Mouse (Mus musculus) kidney, adult 11 months (tissue): ENCODE data around the gene Prkacb.

Experiments used
- DNase-seq: peaks from one replicate; pipeline ENCODE4 v3.0.0; 2022

The Prkacb gene

DNA sequence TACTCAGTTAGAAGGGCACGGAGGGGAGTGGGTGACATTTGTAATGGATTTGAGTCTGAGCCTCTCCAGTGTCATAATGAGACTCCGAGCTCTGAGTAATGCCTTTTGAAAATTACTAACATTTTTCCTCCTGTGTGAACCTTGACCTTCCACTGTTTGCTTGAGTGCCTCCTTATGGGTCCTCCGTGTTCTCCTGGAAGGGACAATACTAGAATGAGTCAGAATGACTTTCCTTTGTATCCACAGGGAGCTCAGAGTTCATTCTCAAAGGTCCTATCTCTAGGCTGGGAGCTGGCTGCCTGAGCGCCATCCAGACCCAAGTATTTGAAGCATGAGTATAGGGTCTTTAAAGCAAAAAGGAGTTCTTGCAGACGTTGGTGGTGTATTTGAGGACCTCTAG is 94.5 kb downstream of the Prkacb start:
- DNase-seq, result no peak

DNA sequence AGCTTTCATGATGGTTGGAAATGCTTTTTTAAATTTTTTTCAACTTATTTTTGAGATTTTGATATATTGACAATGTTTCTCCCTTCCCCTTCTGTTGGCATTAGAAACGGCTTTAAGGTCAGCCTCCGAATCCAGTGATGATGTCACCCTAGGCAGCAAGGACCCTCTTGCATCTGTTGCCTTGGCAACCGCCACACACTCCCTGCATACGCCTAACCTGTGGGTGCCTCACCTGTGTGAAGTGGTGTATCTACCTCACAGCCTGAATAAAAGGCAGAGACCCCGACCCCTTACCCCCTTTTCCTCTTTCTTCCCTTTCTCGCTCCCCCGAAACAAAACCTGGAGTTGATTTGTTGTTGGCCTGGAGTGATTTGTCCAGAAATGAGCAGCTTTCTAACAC is 100.5 kb downstream of the Prkacb start:
- no peak for DNase-seq

DNA sequence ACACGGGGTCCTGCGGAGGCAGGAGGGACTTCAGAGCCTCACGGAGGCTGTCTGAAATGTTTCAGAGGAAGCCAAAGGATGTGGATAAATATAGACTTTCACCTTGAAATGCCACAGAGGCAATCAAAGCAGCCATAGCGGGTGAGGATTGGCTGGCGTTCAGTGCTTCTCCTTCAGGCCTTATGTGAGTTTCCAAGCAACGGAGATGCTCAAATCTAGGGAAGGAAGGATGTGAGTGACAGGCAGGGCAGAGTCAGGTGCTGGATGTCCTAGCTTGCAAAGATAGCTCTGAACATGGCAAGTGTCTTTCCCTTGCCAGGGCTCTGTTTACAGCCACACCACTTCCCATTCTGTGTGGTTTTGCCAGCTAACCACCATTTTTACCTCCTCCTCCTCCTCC is 101.2 kb downstream of the Prkacb start:
- DNase-seq, result no peak

- no peak for DNase-seq
Observed at GRCm38 (mm10) chr3:146711084-146711483, 101.7 kb downstream of the Prkacb start.

DNA sequence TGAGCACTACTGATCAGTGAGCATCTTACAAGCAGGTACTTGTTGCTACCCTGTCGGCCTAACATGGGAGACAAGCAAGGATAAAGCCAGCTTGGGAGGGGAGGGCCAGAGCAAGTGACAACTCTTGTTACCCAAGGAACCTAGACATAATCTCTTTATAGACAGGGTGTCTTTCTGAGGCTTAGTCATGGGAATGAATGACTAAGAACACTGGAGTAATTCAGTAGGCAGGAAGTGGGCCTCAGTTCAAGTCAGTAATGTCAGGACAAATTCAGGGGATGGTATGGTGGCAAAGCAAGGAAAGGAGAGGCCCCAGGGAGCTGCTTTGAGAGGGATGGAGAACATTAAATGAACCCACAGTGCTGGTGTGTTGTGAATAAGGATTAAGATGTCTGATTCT is 103.7 kb downstream of the Prkacb start:
- DNase-seq, result no peak

GRCm38 (mm10) chr3:146708381-146708780 is 104.4 kb downstream of the Prkacb start:
- DNase-seq, result no peak

DNA sequence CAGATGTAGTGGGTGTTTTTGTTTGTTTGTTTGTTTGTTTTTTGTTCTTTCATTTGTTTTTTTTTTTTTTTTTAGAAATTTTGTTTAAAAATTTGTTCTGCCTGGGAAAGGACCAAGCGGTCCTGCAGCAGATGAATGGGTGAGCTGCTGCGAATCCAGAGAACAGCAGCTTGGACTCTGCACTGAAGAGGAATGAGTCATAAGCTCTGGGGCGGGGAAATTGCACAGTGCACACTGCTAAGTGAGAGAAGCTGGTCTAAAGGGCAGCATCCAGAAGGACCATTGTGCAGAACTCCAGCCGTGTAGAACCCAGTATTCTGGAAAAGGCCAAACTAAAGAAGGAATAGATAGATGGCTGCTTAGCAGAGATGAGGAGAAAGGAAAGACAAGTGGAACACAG is 108.7 kb downstream of the Prkacb start:
- no peak for DNase-seq

GRCm38 (mm10) chr3:146700051-146700450 is 112.7 kb downstream of the Prkacb start:
- no peak for DNase-seq

GRCm38 (mm10) chr3:146698982-146699381 is 113.8 kb downstream of the Prkacb start:
- DNase-seq, result no peak

DNA sequence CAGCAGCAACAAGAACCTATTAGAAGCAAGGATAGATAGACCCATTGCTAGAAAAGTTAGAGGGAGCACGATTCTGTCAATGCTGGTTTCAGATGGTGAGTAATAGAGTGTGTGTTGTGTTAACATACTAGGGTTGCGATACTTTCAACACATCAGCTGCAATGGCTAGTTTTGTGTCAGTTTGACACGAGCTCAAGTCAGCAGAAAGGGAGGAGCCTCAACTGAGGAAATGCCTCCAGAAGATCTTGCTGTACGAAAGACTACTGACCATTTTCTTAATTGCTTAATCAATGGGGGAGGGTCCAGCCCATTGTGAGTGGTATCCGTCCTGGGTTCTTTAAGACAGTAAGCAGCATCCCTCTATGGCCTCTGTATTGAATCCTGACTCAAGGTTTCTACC is 120.2 kb downstream of the Prkacb start:
- no peak for DNase-seq

- no peak for DNase-seq
Observed at GRCm38 (mm10) chr3:146687121-146687725, 125.6 kb downstream of the Prkacb start.

DNA sequence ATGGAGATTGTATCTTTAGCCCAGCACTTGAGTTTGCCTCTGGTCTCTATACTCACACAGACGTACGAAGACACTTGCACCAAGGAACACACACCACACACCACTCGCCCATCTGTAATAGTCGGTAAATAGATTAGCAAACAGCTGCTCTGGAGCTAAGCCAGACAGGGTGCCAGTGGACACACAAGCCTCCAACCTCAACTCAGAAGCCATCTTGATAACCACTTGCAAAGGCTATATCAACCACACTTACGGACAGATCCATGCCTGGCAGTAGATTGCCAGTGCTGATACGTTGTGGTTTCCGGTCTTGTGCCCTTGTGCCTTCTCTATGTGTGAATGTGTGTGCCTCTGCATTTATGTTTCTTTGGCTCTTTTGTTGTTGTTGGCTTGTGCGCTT is 126.4 kb downstream of the Prkacb start:
- DNase-seq, result no peak

DNA sequence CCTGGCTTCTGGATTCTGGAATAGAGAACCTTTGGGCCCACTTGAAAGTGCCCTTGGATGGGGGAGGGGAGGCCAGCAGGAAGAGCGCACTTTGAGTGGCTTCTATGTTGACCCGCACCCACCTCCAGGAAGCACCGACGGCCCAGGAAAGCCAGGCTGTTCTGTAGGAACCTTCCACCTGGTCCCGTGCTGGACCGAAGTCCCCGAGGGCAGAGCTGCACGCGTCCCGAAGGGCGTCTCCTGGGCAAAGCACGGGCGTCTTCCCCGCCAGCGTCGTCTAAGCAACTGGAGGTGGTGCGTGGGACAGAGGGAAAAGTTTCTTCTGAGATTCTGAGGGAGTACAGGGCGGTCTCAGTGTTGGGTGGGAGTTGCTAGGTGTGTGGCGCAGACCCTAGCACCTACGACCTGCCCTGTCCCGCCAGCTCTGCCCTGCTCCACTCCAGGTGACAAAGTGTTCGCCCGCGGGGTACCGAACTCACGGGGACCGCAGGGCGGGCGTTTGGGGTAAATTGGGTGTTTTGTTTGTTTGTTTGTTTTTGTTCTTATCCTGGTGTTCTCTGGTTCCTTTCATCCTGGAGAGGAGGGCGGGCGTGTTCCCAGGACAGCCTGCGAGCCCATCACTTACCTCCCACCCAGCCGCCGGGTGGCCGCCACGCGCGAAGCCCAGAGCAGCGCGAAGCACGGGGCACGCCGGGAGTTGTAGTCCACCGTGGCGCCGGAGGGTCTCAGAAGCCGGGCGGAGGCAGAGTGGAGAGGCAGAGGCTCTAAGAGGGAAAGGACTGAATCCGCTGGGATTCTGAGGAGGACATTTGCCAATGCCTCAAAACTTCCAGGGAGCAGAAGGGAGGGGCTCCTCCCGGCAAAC is 127.7 kb downstream of the Prkacb start, which contains the start of gene Samd13:
TSS of gene Samd13 (minus strand) at position 782 of the 865 bp plus-strand sequence.
- peak; percentile 5 for DNase-seq

DNA sequence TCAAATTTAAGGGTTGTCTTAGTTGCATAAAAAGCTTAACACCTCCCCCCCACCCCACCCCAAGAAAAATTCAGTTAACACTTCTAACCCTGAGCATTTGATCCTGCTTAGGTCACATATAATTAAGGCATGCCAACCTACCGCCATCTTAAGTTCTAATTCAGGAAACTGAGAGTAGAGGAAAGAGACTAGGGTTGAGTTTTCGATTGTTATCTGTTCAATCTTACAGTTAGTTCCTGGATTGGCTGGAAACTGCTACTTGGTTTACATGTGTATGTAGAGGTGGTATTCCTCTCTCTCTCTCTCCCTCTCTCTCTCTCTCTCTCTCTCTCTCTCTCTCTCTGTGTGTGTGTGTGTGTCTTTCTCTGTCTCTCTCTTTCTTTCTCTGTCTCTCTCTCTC is 129.7 kb downstream of the Prkacb start:
- no peak for DNase-seq

GRCm38 (mm10) chr3:146682140-146682651 is 130.6 kb downstream of the Prkacb start:
- peak; percentile 37 for DNase-seq

DNA sequence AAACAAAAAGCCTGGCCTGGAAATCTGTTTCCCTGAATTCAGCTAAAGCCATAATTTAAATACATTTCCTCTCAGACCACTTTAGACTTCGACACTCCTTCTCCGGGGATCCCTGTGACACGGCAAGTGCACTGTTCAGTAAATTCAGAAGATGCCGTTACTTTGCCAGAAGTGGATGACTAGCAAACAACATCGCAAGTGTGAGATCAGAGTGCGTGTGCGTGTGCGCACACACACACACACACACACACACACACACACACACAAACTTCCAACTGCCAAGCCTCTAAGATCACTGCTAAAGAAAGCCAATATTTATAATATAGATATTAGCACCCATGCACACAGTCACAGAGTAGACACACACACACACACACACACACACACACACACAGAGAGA is 131.1 kb downstream of the Prkacb start:
- DNase-seq, result no peak

DNA sequence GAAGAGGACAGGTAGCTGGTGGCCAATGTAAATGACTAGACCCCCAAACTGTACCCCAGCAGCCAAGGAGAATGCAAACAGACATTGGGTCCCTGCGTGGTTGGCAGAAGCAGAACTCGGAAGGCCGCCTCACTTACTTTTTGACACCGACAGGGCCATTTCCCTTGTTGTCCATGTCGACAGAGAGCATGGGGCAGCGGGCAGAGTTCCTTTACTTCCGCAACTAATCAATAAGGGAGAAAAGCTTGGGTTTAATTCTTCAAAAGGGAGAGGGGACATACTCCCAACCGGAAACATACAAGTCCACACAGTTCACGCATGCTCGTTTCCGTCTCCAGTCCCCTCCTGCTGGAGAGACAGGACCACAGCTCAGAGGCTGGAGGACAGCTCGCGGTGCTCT is 132.2 kb downstream of the Prkacb start:
- DNase-seq, result no peak

GRCm38 (mm10) chr3:146679646-146680045 is 133.1 kb downstream of the Prkacb start:
- no peak for DNase-seq
